Mouse (Mus musculus): ENCODE measurements around the gene Gm13539. TPM values are rescaled to one million over a fixed set of nuclear protein-coding genes. Genes with fewer than 3 reads are reported as not detected.
"Not testable (repeated sequence)": the region's sequence is repeated elsewhere in the genome, so short reads cannot be mapped to it uniquely, and the experiment has no call there.

Gene Gm13539
- polyA plus RNA-seq, 1 experiment from 2014 or later = not detected

GRCm38 (mm10) chr2:25779076-25779475, 3.0 kb upstream of the Gm13539 start:
- Histone ChIP-seq H3K9me3 (replicated peaks) (no peaks in the 10 kb centered on the region), H3K4me2 (no peak overlapping the region), H3K27ac (no peak overlapping the region), H3K4me3 (replicated peaks) (no peak overlapping the region), H3K36me3 (no peaks in the 10 kb centered on the region), H3K9ac (no peak overlapping the region), H3K4me1 (no peaks in the 10 kb centered on the region), H3K27me3 (no peaks in the 10 kb centered on the region)
- 88% methylated on average over 9 of the region's 9 CpGs for WGBS
- ATAC-seq (replicated peaks; ENCODE audit: low FRiP score) = no peak

GRCm38 (mm10) chr2:25780921-25781320, 1.1 kb upstream of the Gm13539 start:
- H3K27ac ChIP-seq = no peak overlapping the region
- no peak overlapping the region for H3K4me2 ChIP-seq
- H3K36me3 ChIP-seq = no peaks in the 10 kb centered on the region
- ATAC-seq (replicated peaks; ENCODE audit: low FRiP score) = no peak
- no peaks in the 10 kb centered on the region for H3K4me1 ChIP-seq
- H3K4me3 ChIP-seq (replicated peaks) = no peak overlapping the region
- 36% methylated on average over 4 of the region's 4 CpGs for WGBS
- H3K9ac ChIP-seq = no peak overlapping the region
- no peaks in the 10 kb centered on the region for H3K27me3 ChIP-seq
- no peaks in the 10 kb centered on the region for H3K9me3 ChIP-seq (replicated peaks)

GRCm38 (mm10) chr2:25785573-25786322, 3.7 kb downstream of the Gm13539 start:
- Histone ChIP-seq H3K36me3 (no peaks in the 10 kb centered on the region), H3K27me3 (no peaks in the 10 kb centered on the region), H3K4me2 (no peak overlapping the region), H3K27ac (no peak overlapping the region), H3K9ac (no peak overlapping the region), H3K9me3 (replicated peaks) (no peaks in the 10 kb centered on the region), H3K4me1 (no peaks in the 10 kb centered on the region), H3K4me3 (replicated peaks) (no peak overlapping the region)
- ATAC-seq (replicated peaks; ENCODE audit: low FRiP score) = no peak
- 75% methylated on average over 5 of the region's 5 CpGs for WGBS

GRCm38 (mm10) chr2:25789092-25789491, 7.0 kb downstream of the Gm13539 start:
- Histone ChIP-seq H3K36me3 (no peaks in the 10 kb centered on the region), H3K9ac (no peak overlapping the region), H3K4me1 (no peaks in the 10 kb centered on the region), H3K9me3 (replicated peaks) (no peaks in the 10 kb centered on the region), H3K4me2 (no peak overlapping the region), H3K4me3 (replicated peaks) (no peak overlapping the region), H3K27me3 (no peaks in the 10 kb centered on the region), H3K27ac (no peak overlapping the region)
- no peak for ATAC-seq (replicated peaks; ENCODE audit: low FRiP score)
- 77% methylated on average over 3 of the region's 3 CpGs for WGBS

DNA sequence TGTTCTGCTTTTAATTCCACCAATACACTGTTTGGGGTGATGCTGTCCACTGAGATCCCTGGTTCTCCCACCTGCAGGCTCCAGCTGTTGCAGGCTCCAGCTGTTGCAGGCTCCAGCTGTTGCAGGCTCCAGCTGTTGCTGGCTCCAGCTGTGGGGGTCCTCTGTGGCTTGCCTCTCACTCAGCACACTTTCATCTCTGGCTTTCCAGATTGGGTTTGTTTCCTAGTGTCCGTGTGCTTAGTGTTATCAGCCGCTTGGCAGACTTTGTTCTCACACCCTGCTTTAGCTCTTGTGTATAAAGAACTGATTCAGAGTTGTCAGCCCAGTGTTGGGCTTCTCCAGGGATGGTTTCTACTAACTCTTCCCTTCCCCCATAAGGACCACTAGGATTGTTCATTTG, 15.6 kb downstream of the Gm13539 start:
- H3K9me3 ChIP-seq (replicated peaks) = no peaks in the 10 kb centered on the region
- no peak overlapping the region for H3K9ac ChIP-seq
- 28% methylated on average over 2 of the region's 2 CpGs for WGBS

GRCm38 (mm10) chr2:25798065-25798464, 16.0 kb downstream of the Gm13539 start:
- H3K4me2 ChIP-seq = no peak overlapping the region
- no peak for ATAC-seq (replicated peaks; ENCODE audit: low FRiP score)
- 28% methylated on average over 5 of the region's 5 CpGs for WGBS

More for the DNA sequence above, 15.6 kb downstream of the Gm13539 start:
- Histone ChIP-seq H3K4me1 (no peaks in the 10 kb centered on the region), H3K4me3 (replicated peaks) (no peak overlapping the region), H3K27me3 (no peaks in the 10 kb centered on the region), H3K27ac (no peak overlapping the region), H3K4me2 (no peak overlapping the region), H3K36me3 (no peaks in the 10 kb centered on the region)
- ATAC-seq (replicated peaks; ENCODE audit: low FRiP score) = no peak

GRCm38 (mm10) chr2:25811711-25812110, 29.7 kb downstream of the Gm13539 start:
- WGBS = 75% methylated on average over 2 of the region's 2 CpGs
- Histone ChIP-seq H3K4me1 (no peaks in the 10 kb centered on the region), H3K4me2 (no peak overlapping the region), H3K9me3 (replicated peaks) (no peaks in the 10 kb centered on the region), H3K36me3 (no peaks in the 10 kb centered on the region), H3K27ac (no peak overlapping the region), H3K9ac (no peak overlapping the region), H3K4me3 (replicated peaks) (no peak overlapping the region), H3K27me3 (no peaks in the 10 kb centered on the region)
- ATAC-seq (replicated peaks; ENCODE audit: low FRiP score) = no peak

More at GRCm38 (mm10) chr2:25798065-25798464, 16.0 kb downstream of the Gm13539 start:
- H3K27me3 ChIP-seq = no peaks in the 10 kb centered on the region
- no peaks in the 10 kb centered on the region for H3K4me1 ChIP-seq
- no peak overlapping the region for H3K27ac ChIP-seq
- H3K9ac ChIP-seq = no peak overlapping the region
- no peaks in the 10 kb centered on the region for H3K36me3 ChIP-seq
- H3K9me3 ChIP-seq (replicated peaks) = no peaks in the 10 kb centered on the region
- H3K4me3 ChIP-seq (replicated peaks) = no peak overlapping the region

DNA sequence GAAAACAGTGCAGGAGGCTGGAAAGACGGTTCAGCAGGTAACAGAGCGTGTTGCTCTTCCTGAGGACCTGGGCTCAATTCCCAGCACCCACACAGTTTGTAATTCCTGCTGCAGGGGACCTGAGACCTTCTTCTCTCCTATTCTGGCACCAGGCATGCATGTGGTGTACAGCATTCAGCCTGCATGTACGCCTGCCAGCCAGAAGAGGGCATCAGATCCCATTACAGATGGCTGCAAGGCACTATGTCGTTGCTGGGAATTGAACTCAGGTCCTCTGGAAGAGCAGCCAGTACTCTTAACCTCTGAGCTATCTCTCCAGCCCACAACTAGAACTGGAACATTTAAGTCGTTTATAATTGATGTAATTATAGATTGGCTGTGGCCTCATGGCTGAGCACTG, 31.3 kb downstream of the Gm13539 start:
- no peaks in the 10 kb centered on the region for H3K4me1 ChIP-seq
- no peak for ATAC-seq (replicated peaks; ENCODE audit: low FRiP score)
- H3K27ac ChIP-seq = no peak overlapping the region
- no peaks in the 10 kb centered on the region for H3K9me3 ChIP-seq (replicated peaks)
- H3K36me3 ChIP-seq = no peaks in the 10 kb centered on the region
- 80% methylated on average over 5 of the region's 5 CpGs for WGBS
- H3K4me2 ChIP-seq = no peak overlapping the region
- no peaks in the 10 kb centered on the region for H3K27me3 ChIP-seq
- H3K9ac ChIP-seq = no peak overlapping the region
- no peak overlapping the region for H3K4me3 ChIP-seq (replicated peaks)

DNA sequence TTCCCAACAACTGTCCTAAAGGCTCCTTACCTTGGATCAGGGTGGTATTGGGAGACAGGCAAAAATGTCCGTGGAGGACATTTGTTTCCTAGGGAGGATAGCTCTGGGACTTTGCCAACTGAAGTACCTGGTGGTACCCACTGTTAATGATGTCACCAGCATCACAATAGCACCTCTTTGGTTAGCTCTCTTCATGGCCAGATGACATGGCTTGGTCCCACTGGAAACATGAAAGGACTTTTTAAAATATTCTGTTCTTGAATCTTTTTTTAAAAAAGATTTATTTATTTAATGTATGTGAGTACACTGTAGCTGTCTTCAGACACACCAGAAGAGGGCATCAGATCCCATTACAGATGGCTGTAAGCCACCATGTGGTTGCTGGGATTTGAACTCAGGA, 33.7 kb downstream of the Gm13539 start, which contains the start of gene Glt6d1:
Glt6d1 (minus strand) TSS at position 101 of the 400 bp plus-strand sequence.
- 65% methylated on average over 1 of the region's 1 CpGs for WGBS
- H3K9ac ChIP-seq; H3K4me1 ChIP-seq; H3K9me3 ChIP-seq (replicated peaks); H3K27me3 ChIP-seq; H3K27ac ChIP-seq; ATAC-seq (replicated peaks; ENCODE audit: low FRiP score); H3K4me2 ChIP-seq; H3K36me3 ChIP-seq; H3K4me3 ChIP-seq (replicated peaks): not testable (repeated sequence)

DNA sequence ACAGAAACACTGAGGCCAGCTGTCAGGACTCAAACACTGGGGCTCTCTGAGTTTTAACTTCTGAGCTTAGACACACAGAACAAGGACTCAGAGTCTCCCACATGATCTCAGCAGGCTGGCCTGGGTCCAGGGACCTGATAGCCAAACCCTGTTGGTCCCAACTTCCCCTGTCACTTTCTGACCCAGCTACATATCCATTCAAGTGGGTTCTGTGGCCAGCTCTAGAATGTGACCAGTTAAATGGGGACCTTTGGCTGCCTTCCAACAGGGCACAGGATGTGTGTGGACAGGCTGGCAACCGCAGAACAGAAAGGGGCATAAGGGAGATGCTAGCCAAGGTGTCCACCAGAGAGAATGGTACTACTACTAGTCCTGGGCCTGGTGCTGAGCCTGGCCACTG, 40.7 kb downstream of the Gm13539 start, which contains the start of gene Lcn9:
Lcn9 (plus strand) TSS at position 348 of the 400 bp plus-strand sequence.
- H3K4me2 ChIP-seq = no peak within 1 kb of the TSS
- H3K27me3 ChIP-seq = no peaks in the 10 kb centered on the region
- whole genome bisulfite sequencing = 94% methylated on average over 1 of the region's 1 CpGs
- H3K4me3 ChIP-seq (replicated peaks) = no peak within 1 kb of the TSS
- ATAC-seq (replicated peaks; ENCODE audit: low FRiP score) = no peak
- H3K9me3 ChIP-seq (replicated peaks) = no peaks in the 10 kb centered on the region
- no peak within 1 kb of the TSS for H3K27ac ChIP-seq
- no peak within 1 kb of the TSS for H3K9ac ChIP-seq
- no peaks in the 10 kb centered on the region for H3K4me1 ChIP-seq
- no peaks in the 10 kb centered on the region for H3K36me3 ChIP-seq

- Histone ChIP-seq H3K9me3 (replicated peaks) (no peaks in the 10 kb centered on the region), H3K9ac (no peak overlapping the region), H3K4me1 (no peaks in the 10 kb centered on the region), H3K36me3 (no peaks in the 10 kb centered on the region), H3K27ac (no peak overlapping the region), H3K4me2 (no peak overlapping the region), H3K4me3 (replicated peaks) (no peak overlapping the region), H3K27me3 (no peaks in the 10 kb centered on the region)
- no peak for ATAC-seq (replicated peaks; ENCODE audit: low FRiP score)
- 86% methylated on average over 3 of the region's 3 CpGs for WGBS
Observed at GRCm38 (mm10) chr2:25824751-25825150, 42.7 kb downstream of the Gm13539 start.

DNA sequence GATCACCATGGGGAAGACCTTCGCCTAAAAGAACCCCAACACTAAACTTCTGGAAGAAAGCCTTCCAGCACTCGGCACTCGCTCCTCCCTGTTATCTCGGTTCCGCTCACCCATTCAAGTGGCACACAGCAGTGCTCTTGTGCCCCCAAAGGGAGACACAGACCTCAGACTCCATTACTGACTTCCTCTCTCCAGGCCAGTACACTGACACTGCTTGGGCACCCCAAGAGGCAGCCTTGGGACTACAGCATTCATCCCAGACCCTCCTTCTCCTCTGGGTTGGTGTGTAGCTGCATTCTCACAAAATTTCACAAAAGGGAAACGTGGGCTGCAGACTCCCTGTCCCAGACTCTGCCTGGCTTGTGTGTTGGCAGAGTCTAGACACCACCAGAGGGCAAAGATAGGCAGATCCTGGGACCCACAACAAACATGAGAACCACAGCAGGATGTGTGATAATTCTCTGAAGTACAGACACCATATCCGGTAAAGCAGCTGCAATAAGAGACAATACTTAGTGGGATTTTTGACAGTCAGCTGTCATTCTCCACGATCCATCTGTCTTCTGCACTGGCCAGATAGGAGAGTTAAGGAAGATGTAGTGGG, 46.4 kb downstream of the Gm13539 start:
- no peak for ATAC-seq (replicated peaks; ENCODE audit: low FRiP score)
- H3K36me3 ChIP-seq = no peaks in the 10 kb centered on the region
- no peaks in the 10 kb centered on the region for H3K4me1 ChIP-seq
- no peaks in the 10 kb centered on the region for H3K9me3 ChIP-seq (replicated peaks)
- no peak overlapping the region for H3K4me3 ChIP-seq (replicated peaks)
- 77% methylated on average over 8 of the region's 8 CpGs for WGBS
- no peaks in the 10 kb centered on the region for H3K27me3 ChIP-seq
- H3K4me2 ChIP-seq = no peak overlapping the region
- no peak overlapping the region for H3K27ac ChIP-seq
- H3K9ac ChIP-seq = no peak overlapping the region

All from kidney, embryonic 15.5 days (tissue).